ENCODE assay signal across 27 mouse cellular contexts in the genomic region with DNA sequence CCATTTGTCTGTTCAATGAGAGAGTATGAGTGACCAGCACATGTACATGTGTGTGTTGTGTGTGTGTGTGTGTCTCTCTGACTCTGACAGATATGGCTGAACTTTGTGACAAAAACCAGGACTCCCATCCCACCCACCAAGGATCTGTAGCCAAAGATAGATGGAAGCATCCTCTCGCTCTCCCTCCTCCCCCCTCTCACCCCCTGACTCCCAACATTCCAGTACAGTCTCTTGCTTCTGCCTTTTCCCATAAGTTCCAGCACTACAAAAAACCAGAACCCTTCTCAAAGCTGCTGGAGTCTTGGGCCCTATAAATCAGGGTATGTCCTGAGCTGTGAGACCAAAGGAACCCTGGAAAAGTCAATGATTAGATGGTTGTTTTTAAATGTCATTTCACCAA. TPM values are rescaled to one million over a fixed set of nuclear protein-coding genes. Genes with fewer than 3 reads are reported as not detected.
DNase-seq lines count a peak whose midpoint lies in the region; ATAC-seq and TF ChIP-seq lines count a peak whose summit lies in the region.
"Had no signal": no experiment of that assay in that cellular context is flagged by ENCODE, and none has a peak within 500 bp of the region (broad histone marks: within the 10 kb centered on the region; RNA-seq: fewer than 3 reads in every experiment).

No protein-coding gene starts in this region.

- no peaks in the 10 kb centered on the region for H3K36me3 ChIP-seq in intestine, embryonic 14.5 days (ENCODE audit: control insufficient read depth, insufficient read depth, low read length)
- no peaks in the 10 kb centered on the region for H3K36me3 ChIP-seq in intestine, postnatal 0 days (ENCODE audit: control insufficient read depth, insufficient read depth)
- no peaks in the 10 kb centered on the region for H3K36me3 ChIP-seq in intestine, embryonic 15.5 days
- H3K36me3 ChIP-seq: embryonic facial prominence, embryonic 13.5 days; embryonic facial prominence, embryonic 15.5 days; forebrain, embryonic 10.5 days; forebrain, embryonic 12.5 days; G1E had no signal

- no peak for DNase-seq in intestine, embryonic 14.5 days (ENCODE audit: low spot score)
- peak; percentile 4 for DNase-seq in yolk sac, embryonic 10.5 days (ENCODE audit: low spot score)
- no peak for DNase-seq in Muller cell, postnatal 12 days (ENCODE audit: inconsistent ontology term)
- DNase-seq: adrenal gland, adult 2 months; adrenal gland, postnatal 10 days; adrenal gland, postnatal 25 days; B cell, adult 2 months; cerebellum, adult 11 months; cerebellum, adult 18-20 months; cerebellum, adult 8-10 months; cerebellum, adult 9-11 months; cerebellum, postnatal 14 days; cerebellum, postnatal 36 days; embryo, embryonic 11 days had no signal

- ATAC-seq in intestine, embryonic 14.5 days (replicated peaks; ENCODE audit: low FRiP score, low TSS enrichment, low read depth) = peak; percentile 64
- ATAC-seq in intestine, postnatal 0 days = no peak
- ATAC-seq in intestine, embryonic 15.5 days = peak; percentile 66
- ATAC-seq: CD4-positive, CD25-positive, alpha-beta regulatory T cell, adult 4 months; forebrain, embryonic 14.5 days; forebrain, embryonic 16.5 days had no signal

- H3K9me3 ChIP-seq in intestine, embryonic 14.5 days (ENCODE audit: control insufficient read depth, low read length) = no peaks in the 10 kb centered on the region
- no peaks in the 10 kb centered on the region for H3K9me3 ChIP-seq in intestine, postnatal 0 days (ENCODE audit: control insufficient read depth)
- no peaks in the 10 kb centered on the region for H3K9me3 ChIP-seq in intestine, embryonic 15.5 days
- H3K9me3 ChIP-seq: embryonic facial prominence, embryonic 13.5 days; embryonic facial prominence, embryonic 15.5 days; forebrain, embryonic 10.5 days; forebrain, embryonic 12.5 days; G1E had no signal

- H3K4me2 ChIP-seq in intestine, embryonic 14.5 days (ENCODE audit: low read length) = no peak overlapping the region
- no peak overlapping the region for H3K4me2 ChIP-seq in intestine, postnatal 0 days (replicated peaks; ENCODE audit: low read depth)
- no peak overlapping the region for H3K4me2 ChIP-seq in intestine, embryonic 15.5 days (replicated peaks)
- H3K4me2 ChIP-seq: embryonic facial prominence, embryonic 13.5 days; embryonic facial prominence, embryonic 15.5 days; forebrain, embryonic 12.5 days had no signal

- no peak overlapping the region for H3K4me3 ChIP-seq in intestine, embryonic 14.5 days (ENCODE audit: low read depth, low read length)
- no peak overlapping the region for H3K4me3 ChIP-seq in intestine, postnatal 0 days (ENCODE audit: low read depth, low read length)
- no peak overlapping the region for H3K4me3 ChIP-seq in intestine, embryonic 15.5 days (replicated peaks)
- H3K4me3 ChIP-seq: embryonic facial prominence, embryonic 13.5 days; embryonic facial prominence, embryonic 15.5 days; erythroblast, embryonic 14.5 days; forebrain, embryonic 10.5 days; forebrain, embryonic 12.5 days had no signal

- peak overlapping the region; percentile 22; the same call in 1 of the 2 replicates for H3K27ac ChIP-seq in intestine, embryonic 14.5 days (ENCODE audit: low read depth)
- no peak overlapping the region for H3K27ac ChIP-seq in intestine, postnatal 0 days (ENCODE audit: low read depth, low read length)
- H3K27ac ChIP-seq in intestine, embryonic 15.5 days = 0 out of 2 replicates have a peak overlapping the region, but pooled peaks have one; percentile 32
- H3K27ac ChIP-seq: embryonic facial prominence, embryonic 13.5 days; embryonic facial prominence, embryonic 15.5 days; forebrain, embryonic 10.5 days; forebrain, embryonic 12.5 days had no signal

- no peak overlapping the region for H3K9ac ChIP-seq in intestine, embryonic 14.5 days (ENCODE audit: low read length)
- no peak overlapping the region for H3K9ac ChIP-seq in intestine, postnatal 0 days (ENCODE audit: low read depth, low read length)
- H3K9ac ChIP-seq in intestine, embryonic 15.5 days = no peak overlapping the region
- H3K9ac ChIP-seq: embryonic facial prominence, embryonic 13.5 days; embryonic facial prominence, embryonic 15.5 days; forebrain, embryonic 12.5 days had no signal

- 47% methylated on average over 1 of the region's 1 CpGs for WGBS in intestine, embryonic 14.5 days
- 72% methylated on average over 1 of the region's 1 CpGs for WGBS in intestine, postnatal 0 days
- 65% methylated on average over 1 of the region's 1 CpGs for WGBS in intestine, embryonic 15.5 days

- TF ChIP-seq CTCF in intestine, postnatal 0 days (IDR thresholded peaks at IDR 0.05; ENCODE audit: low read depth) = no peak

- H3K27me3 ChIP-seq in intestine, embryonic 14.5 days (replicated peaks; ENCODE audit: control insufficient read depth, insufficient read depth, low read length) = no peaks in the 10 kb centered on the region
- H3K27me3 ChIP-seq in intestine, postnatal 0 days (replicated peaks; ENCODE audit: control insufficient read depth, insufficient read depth, low read length) = no peaks in the 10 kb centered on the region
- no peaks in the 10 kb centered on the region for H3K27me3 ChIP-seq in intestine, embryonic 15.5 days (replicated peaks)
- H3K27me3 ChIP-seq: embryonic facial prominence, embryonic 13.5 days; embryonic facial prominence, embryonic 15.5 days; forebrain, embryonic 12.5 days had no signal

- H3K4me1 ChIP-seq in intestine, embryonic 14.5 days (replicated peaks; ENCODE audit: control insufficient read depth, insufficient read depth, low read length) = peaks cover 13% of the 10 kb centered on the region
- H3K4me1 ChIP-seq in intestine, postnatal 0 days (replicated peaks; ENCODE audit: control insufficient read depth, insufficient read depth, low read length) = no peaks in the 10 kb centered on the region
- 0 out of 2 replicates have a peak, but pooled peaks cover 6% of the 10 kb centered on the region for H3K4me1 ChIP-seq in intestine, embryonic 15.5 days (replicated peaks)
- H3K4me1 ChIP-seq: embryonic facial prominence, embryonic 13.5 days; embryonic facial prominence, embryonic 15.5 days; forebrain, embryonic 10.5 days; forebrain, embryonic 12.5 days had no signal

RNA-seq across cellular contexts. Expression of a gene that starts 19.5 kb away (rescaled TPM):
- polyA plus RNA-seq in intestine, embryonic 14.5 days (2014; fragmentation: Nextera tagmentation; extraction: Ambion mirVana) = 36.0 and 39.7 TPM in 2 replicates
- polyA plus RNA-seq in intestine, postnatal 0 days (2015; fragmentation: Nextera tagmentation; extraction: Ambion mirVana) = 7.3 and 8.1 TPM in 2 replicates
- 24.4 and 24.9 TPM in 2 replicates for polyA plus RNA-seq in intestine, embryonic 15.5 days (2015; fragmentation: Nextera tagmentation; extraction: Ambion mirVana)
- polyA plus RNA-seq: erythroblast, embryonic 14.5 days; G1E had no signal

RNA-seq across cellular contexts. Expression of a gene that starts 22.8 kb away (rescaled TPM):
- not detected in 2 replicates for polyA plus RNA-seq in intestine, embryonic 14.5 days (2014; fragmentation: Nextera tagmentation; extraction: Ambion mirVana)
- not detected in 2 replicates for polyA plus RNA-seq in intestine, postnatal 0 days (2015; fragmentation: Nextera tagmentation; extraction: Ambion mirVana)
- polyA plus RNA-seq in intestine, embryonic 15.5 days (2015; fragmentation: Nextera tagmentation; extraction: Ambion mirVana) = not detected in 2 replicates
- polyA plus RNA-seq: brain, embryonic 14.5 days; CD4-positive, CD25-positive, alpha-beta regulatory T cell, adult 4 months; embryonic facial prominence, embryonic 11.5 days; embryonic facial prominence, embryonic 13.5 days; erythroblast, embryonic 14.5 days; forebrain, embryonic 10.5 days; forebrain, embryonic 12.5 days; forebrain, embryonic 14.5 days; forebrain, embryonic 16.5 days; G1E had no signal
